Mouse (Mus musculus): ENCODE measurements around the gene Celf1. TPM values are rescaled to one million over a fixed set of nuclear protein-coding genes. Genes with fewer than 3 reads are reported as not detected.
"Not testable (repeated sequence)": the region's sequence is repeated elsewhere in the genome, so short reads cannot be mapped to it uniquely, and the experiment has no call there.

The Celf1 gene
- polyA plus RNA-seq, 1 experiment, result 34.8 TPM

DNA sequence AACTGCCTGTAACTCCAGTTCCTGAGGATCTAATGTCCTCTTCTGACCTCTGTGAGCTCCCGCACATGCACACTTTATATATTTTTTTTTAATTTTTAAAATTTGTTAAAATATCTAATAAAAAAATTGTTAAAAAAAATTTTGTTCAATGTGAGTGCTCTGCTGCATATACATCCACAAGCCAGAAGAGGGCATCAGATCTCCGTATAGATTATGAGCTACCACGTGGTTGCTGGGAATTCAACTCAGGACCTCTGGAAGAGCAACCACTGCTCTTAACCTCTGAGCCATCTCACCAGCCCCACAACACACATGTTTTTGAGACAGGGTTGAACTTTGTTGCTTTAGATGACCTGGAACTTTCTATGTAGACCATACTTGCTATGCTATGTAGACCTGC lies 92.8 kb downstream of the Celf1 start:
- WGBS, result 24% methylated on average over 3 of the region's 3 CpGs

DNA sequence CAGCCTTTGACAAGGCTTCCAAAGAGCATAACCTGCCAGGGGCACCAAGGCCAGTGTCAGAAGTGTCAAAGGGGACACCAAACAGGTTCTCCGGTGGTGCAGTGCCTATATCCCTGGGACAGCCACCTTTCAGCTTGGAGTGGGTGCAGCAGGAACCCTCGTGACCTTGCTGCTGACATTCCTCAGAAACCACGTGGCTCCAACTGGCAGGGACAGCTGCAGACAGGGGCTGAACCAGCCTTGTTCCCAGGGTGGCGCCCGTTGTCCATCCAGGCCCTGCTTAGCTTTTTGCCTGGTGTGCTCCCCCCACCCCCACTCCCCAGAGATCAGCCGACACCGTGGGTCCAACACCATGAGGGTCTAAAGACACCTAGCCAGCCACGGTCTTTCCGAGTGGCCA lies 95.2 kb downstream of the Celf1 start, which contains the start of gene Rapsn:
Rapsn (plus strand) TSS at position 236 of the 400 bp plus-strand sequence.
- no peak within 1 kb of the TSS for H3K27ac ChIP-seq (ENCODE audit: control insufficient read depth, insufficient read depth, low read depth, low read length, poor library complexity)
- no peaks in the 10 kb centered on the region for H3K4me1 ChIP-seq (ENCODE audit: control insufficient read depth, insufficient read depth, low read length)
- TF ChIP-seq POLR2A (IDR thresholded peaks at IDR 0.05; ENCODE audit: borderline replicate concordance, control insufficient read depth, low read depth, low read length), result no peak
- no peak for TF ChIP-seq CTCF (IDR thresholded peaks at IDR 0.05; ENCODE audit: control insufficient read depth, insufficient read depth, low read length)
- 75% methylated on average over 9 of the region's 9 CpGs for WGBS
- no peak within 1 kb of the TSS for H3K4me3 ChIP-seq (replicated peaks; ENCODE audit: control insufficient read depth, low read depth, low read length)

More for the DNA sequence above, 92.8 kb downstream of the Celf1 start:
- Histone ChIP-seq H3K4me1 (ENCODE audit: control insufficient read depth, insufficient read depth, low read length) (no peaks in the 10 kb centered on the region; the same call in 1 of the 2 replicates), H3K4me3 (replicated peaks; ENCODE audit: control insufficient read depth, low read depth, low read length) (no peak overlapping the region), H3K27ac (ENCODE audit: control insufficient read depth, insufficient read depth, low read depth, low read length, poor library complexity) (no peak overlapping the region)
- TF ChIP-seq POLR2A (IDR thresholded peaks at IDR 0.05; ENCODE audit: borderline replicate concordance, control insufficient read depth, low read depth, low read length) (no peak), CTCF (IDR thresholded peaks at IDR 0.05; ENCODE audit: control insufficient read depth, insufficient read depth, low read length) (0 out of 2 replicates have a peak, but pooled peaks have one; percentile 6)

DNA sequence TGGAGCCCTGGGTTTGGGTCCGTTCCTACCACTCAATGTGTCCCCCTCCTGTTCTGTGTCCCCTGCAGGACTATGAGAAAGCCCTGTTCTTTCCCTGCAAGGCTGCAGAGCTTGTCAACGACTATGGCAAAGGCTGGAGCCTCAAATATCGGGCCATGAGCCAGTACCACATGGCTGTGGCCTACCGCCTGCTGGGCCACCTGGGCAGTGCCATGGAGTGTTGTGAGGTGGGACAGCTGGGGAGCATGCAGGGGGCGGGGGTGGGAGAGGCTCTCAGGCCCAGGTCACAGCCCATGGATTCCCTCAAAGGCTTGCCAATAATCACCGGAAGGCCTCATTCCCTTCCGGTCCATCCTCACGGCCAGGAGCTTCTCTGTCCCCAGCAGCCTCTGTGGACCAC lies 101.6 kb downstream of the Celf1 start:
- 73% methylated on average over 8 of the region's 8 CpGs for WGBS
- H3K4me1 ChIP-seq (ENCODE audit: control insufficient read depth, insufficient read depth, low read length), result no peaks in the 10 kb centered on the region
- H3K4me3 ChIP-seq (replicated peaks; ENCODE audit: control insufficient read depth, low read depth, low read length), result no peak overlapping the region
- H3K27ac ChIP-seq (ENCODE audit: control insufficient read depth, insufficient read depth, low read depth, low read length, poor library complexity), result no peak overlapping the region
- TF ChIP-seq CTCF (IDR thresholded peaks at IDR 0.05; ENCODE audit: control insufficient read depth, insufficient read depth, low read length), result no peak
- TF ChIP-seq POLR2A (IDR thresholded peaks at IDR 0.05; ENCODE audit: borderline replicate concordance, control insufficient read depth, low read depth, low read length), result no peak

DNA sequence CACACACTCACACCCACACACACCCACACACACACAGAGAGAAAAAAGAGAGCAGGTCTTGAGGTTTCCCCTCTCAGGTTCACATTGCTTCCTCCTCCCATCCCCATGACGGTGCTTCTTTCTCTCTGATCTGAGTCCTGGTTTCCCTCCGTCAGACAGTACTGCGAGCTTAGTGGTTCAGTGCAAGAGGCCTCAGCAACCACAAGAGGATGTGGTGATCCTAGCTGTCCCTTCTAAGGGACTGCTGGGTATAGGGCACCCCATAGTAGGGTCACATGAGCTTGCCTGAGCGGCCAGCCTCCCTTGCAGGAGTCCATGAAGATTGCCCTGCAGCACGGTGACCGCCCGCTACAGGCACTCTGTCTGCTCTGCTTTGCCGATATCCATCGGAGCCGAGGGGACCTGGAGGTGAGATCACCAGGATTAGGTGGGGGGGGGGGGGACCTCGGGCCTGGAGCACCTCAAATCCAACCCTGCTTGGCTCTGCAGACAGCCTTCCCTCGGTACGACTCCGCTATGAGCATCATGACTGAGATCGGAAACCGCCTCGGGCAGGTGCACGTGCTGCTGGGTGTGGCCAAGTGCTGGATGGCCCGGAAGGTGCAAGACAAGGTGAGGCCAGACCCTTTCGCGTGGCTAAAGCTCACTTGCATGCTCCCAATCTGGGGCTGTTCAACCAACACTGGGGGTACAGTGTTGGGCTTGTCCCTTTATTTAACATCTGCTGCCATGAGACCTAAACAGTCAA lies 102.6 kb downstream of the Celf1 start:
- 30% methylated on average over 21 of the region's 21 CpGs for WGBS
- no peak overlapping the region for H3K27ac ChIP-seq (ENCODE audit: control insufficient read depth, insufficient read depth, low read depth, low read length, poor library complexity)
- TF ChIP-seq POLR2A (IDR thresholded peaks at IDR 0.05; ENCODE audit: borderline replicate concordance, control insufficient read depth, low read depth, low read length) (no peak), CTCF (IDR thresholded peaks at IDR 0.05; ENCODE audit: control insufficient read depth, insufficient read depth, low read length) (no peak)
- H3K4me1 ChIP-seq (ENCODE audit: control insufficient read depth, insufficient read depth, low read length), result no peaks in the 10 kb centered on the region
- H3K4me3 ChIP-seq (replicated peaks; ENCODE audit: control insufficient read depth, low read depth, low read length), result no peak overlapping the region

DNA sequence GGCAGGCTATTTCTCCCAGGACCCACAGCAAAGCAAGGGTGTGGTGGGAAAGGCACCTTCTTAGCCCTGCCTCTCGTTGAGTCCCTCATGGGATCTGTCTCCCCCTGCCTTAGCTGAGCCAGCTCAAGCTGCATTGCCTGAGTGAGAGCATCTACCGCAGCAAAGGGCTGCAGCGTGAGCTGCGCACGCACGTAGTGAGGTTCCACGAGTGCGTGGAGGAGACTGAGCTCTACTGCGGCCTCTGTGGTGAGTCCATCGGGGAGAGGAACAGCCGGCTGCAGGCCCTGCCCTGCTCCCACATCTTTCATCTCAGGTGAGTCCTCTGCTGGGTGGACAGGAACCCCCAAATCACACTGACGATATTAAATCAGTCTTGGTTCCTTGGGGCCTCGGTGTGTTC lies 104.5 kb downstream of the Celf1 start:
- TF ChIP-seq CTCF (IDR thresholded peaks at IDR 0.05; ENCODE audit: control insufficient read depth, insufficient read depth, low read length) (no peak), POLR2A (IDR thresholded peaks at IDR 0.05; ENCODE audit: borderline replicate concordance, control insufficient read depth, low read depth, low read length) (no peak)
- no peaks in the 10 kb centered on the region for H3K4me1 ChIP-seq (ENCODE audit: control insufficient read depth, insufficient read depth, low read length)
- H3K27ac ChIP-seq (ENCODE audit: control insufficient read depth, insufficient read depth, low read depth, low read length, poor library complexity), result no peak overlapping the region
- WGBS, result 84% methylated on average over 13 of the region's 13 CpGs
- no peak overlapping the region for H3K4me3 ChIP-seq (replicated peaks; ENCODE audit: control insufficient read depth, low read depth, low read length)

DNA sequence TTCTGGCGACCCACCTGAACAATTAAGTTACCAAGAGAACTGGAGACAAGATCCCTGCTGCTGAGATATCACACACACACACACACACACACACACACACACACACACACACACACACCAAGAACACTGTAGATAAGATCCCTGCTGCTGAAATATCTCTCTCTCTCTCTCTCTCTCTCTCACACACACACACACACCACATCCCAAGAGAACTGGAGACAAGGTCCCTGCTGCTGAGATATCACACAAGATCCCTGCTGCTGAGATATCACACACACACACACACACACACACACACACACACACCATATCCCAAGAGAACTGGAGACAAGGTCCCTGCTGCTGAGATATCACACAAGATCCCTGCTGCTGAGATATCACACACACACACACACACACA lies 105.6 kb downstream of the Celf1 start:
- not testable (repeated sequence) for H3K4me3 ChIP-seq (replicated peaks; ENCODE audit: control insufficient read depth, low read depth, low read length); H3K27ac ChIP-seq (ENCODE audit: control insufficient read depth, insufficient read depth, low read depth, low read length, poor library complexity); H3K4me1 ChIP-seq (ENCODE audit: control insufficient read depth, insufficient read depth, low read length)
- 50% methylated on average over 1 of the region's 1 CpGs for WGBS

DNA sequence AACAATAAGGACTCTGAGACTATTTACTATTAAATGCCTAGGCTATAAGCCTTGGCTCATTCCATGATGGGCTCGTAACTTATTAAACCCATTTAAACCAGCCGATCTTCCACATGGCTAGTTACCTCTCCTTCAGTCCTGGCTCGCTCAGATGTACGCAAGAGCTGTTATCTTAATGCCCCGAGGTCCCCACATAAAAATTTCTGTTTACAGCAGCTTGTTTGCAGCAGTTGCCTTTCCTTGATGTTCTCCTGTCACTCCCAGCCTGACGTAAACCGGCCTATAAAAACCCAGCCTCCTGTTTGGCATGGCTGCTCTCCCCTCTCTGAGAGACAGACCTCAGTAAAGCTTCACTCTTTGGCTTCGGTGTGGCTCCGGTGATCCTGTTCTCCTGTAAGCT lies 107.2 kb downstream of the Celf1 start:
- Histone ChIP-seq H3K4me3 (replicated peaks; ENCODE audit: control insufficient read depth, low read depth, low read length) (no peak overlapping the region), H3K27ac (ENCODE audit: control insufficient read depth, insufficient read depth, low read depth, low read length, poor library complexity) (no peak overlapping the region), H3K4me1 (ENCODE audit: control insufficient read depth, insufficient read depth, low read length) (no peaks in the 10 kb centered on the region)
- TF ChIP-seq CTCF (IDR thresholded peaks at IDR 0.05; ENCODE audit: control insufficient read depth, insufficient read depth, low read length), result no peak
- no peak for TF ChIP-seq POLR2A (IDR thresholded peaks at IDR 0.05; ENCODE audit: borderline replicate concordance, control insufficient read depth, low read depth, low read length)
- 74% methylated on average over 9 of the region's 9 CpGs for WGBS

DNA sequence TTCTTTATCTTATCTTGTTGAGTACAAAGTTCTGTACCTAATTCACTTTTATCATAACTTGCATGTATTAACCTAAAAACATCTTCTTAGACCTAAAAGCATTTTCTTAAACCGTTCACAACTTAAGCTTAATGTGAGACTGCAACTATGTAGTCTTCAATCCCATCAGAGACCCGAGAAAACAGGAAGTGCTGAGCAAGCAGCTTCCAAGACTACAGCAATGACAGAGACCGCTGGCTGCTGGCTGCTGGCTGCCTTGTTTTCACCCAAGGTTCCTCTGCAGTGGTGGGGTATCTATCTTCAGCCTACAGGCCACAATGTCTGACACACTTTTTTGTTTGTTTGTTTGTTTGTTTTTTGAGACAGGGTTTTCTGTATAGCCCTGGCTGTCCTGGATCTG lies 111.7 kb downstream of the Celf1 start:
- WGBS, result 26% methylated on average over 3 of the region's 3 CpGs
- H3K27ac ChIP-seq (ENCODE audit: control insufficient read depth, insufficient read depth, low read depth, low read length, poor library complexity), result no peak overlapping the region
- peaks cover 1% of the 10 kb centered on the region; the same call in 1 of the 2 replicates for H3K4me1 ChIP-seq (ENCODE audit: control insufficient read depth, insufficient read depth, low read length)
- TF ChIP-seq CTCF (IDR thresholded peaks at IDR 0.05; ENCODE audit: control insufficient read depth, insufficient read depth, low read length) (no peak), POLR2A (IDR thresholded peaks at IDR 0.05; ENCODE audit: borderline replicate concordance, control insufficient read depth, low read depth, low read length) (no peak)
- no peak overlapping the region for H3K4me3 ChIP-seq (replicated peaks; ENCODE audit: control insufficient read depth, low read depth, low read length)

DNA sequence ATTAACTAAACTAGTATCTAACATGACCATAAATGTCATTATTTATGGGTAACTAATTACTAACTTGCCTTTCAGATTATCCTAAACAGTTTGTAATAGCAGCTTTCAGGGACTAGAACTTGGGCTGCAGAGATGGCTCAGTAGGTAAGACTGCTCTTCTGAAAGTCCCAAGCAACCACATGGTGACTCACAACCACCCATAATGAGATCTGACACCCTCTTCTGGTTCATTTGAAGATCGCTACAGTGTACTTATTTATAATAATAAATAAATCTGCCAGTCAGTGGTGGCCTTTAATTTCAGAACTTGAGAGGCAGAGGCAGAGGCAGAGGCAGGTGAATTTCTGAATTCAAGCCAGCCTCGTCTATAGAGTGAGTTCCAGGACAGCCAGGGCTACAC lies 112.6 kb downstream of the Celf1 start:
- 17% methylated on average over 2 of the region's 2 CpGs for WGBS
- no peak overlapping the region for H3K27ac ChIP-seq (ENCODE audit: control insufficient read depth, insufficient read depth, low read depth, low read length, poor library complexity)
- H3K4me1 ChIP-seq (ENCODE audit: control insufficient read depth, insufficient read depth, low read length), result peaks cover 1% of the 10 kb centered on the region; the same call in 1 of the 2 replicates
- H3K4me3 ChIP-seq (replicated peaks; ENCODE audit: control insufficient read depth, low read depth, low read length), result no peak overlapping the region
- no peak for TF ChIP-seq CTCF (IDR thresholded peaks at IDR 0.05; ENCODE audit: control insufficient read depth, insufficient read depth, low read length)
- TF ChIP-seq POLR2A (IDR thresholded peaks at IDR 0.05; ENCODE audit: borderline replicate concordance, control insufficient read depth, low read depth, low read length), result no peak
